In genomic region chr11:120562949-120563348, GRCm38 (mm10) we compare ENCODE assay signal across 28 mouse cellular contexts. TPM values are rescaled to one million over a fixed set of nuclear protein-coding genes. Genes with fewer than 3 reads are reported as not detected.
"Had no signal": no experiment of that assay in that cellular context is flagged by ENCODE, and none has a peak within 500 bp of the region (broad histone marks: within the 10 kb centered on the region; RNA-seq: fewer than 3 reads in every experiment).

No protein-coding gene starts in this region.

- H3K4me3 ChIP-seq: embryonic facial prominence, embryonic 10.5 days; embryonic facial prominence, embryonic 12.5 days; embryonic facial prominence, embryonic 13.5 days; embryonic facial prominence, embryonic 15.5 days; erythroblast, embryonic 14.5 days; forebrain, embryonic 10.5 days; forebrain, embryonic 12.5 days; forebrain, embryonic 13.5 days; forebrain, embryonic 15.5 days; heart, adult 2 months; heart, embryonic 10.5 days had no signal

- DNase-seq: cerebellum, adult 2 months; cerebellum, adult 8-10 months; cerebellum, adult 9-10 months; cerebellum, adult 9-11 months; cerebellum, postnatal 10 days; cerebellum, postnatal 14 days; cerebellum, postnatal 25 days; cerebellum, postnatal 36 days; embryo, embryonic 11 days; forebrain, postnatal 0 days; gastrocnemius, postnatal 10 days; gastrocnemius, postnatal 14 days; gastrocnemius, postnatal 25 days; gastrocnemius, postnatal 36 days; heart, adult 18-20 months; heart, adult 2 months had no signal

- H3K27ac ChIP-seq: embryonic facial prominence, embryonic 10.5 days; embryonic facial prominence, embryonic 12.5 days; embryonic facial prominence, embryonic 13.5 days; embryonic facial prominence, embryonic 15.5 days; forebrain, embryonic 10.5 days; forebrain, embryonic 12.5 days; forebrain, embryonic 13.5 days; forebrain, embryonic 15.5 days; heart, adult 2 months; heart, embryonic 10.5 days had no signal

RNA-seq across cellular contexts. Expression of gene Ppp1r27, which starts 12.0 kb away (rescaled TPM):
- total RNA-seq: common myeloid progenitor, adult 5-6 weeks; forebrain, postnatal 0 days; granulocyte monocyte progenitor cell, adult 5-6 weeks had no signal

RNA-seq across cellular contexts. Expression of gene Gcgr, which starts 32.5 kb away (rescaled TPM):
- total RNA-seq: common myeloid progenitor, adult 5-6 weeks; forebrain, postnatal 0 days; granulocyte monocyte progenitor cell, adult 5-6 weeks had no signal
